Mouse (Mus musculus): ENCODE results near the gene Cdk9. TPM values are rescaled to one million over a fixed set of nuclear protein-coding genes. Genes with fewer than 3 reads are reported as not detected.
A peak's percentile ranks its signal among the peaks of the same experiment; 100 is the strongest.

Gene Cdk9
- total and polyA plus RNA-seq, 3 experiments = 30.9 to 125 TPM; not detected in 1

GRCm38 (mm10) chr2:32712586-32712933 lies 316 bp downstream of the Cdk9 start:
- DNase-seq (ENCODE audit: low read depth, low spot score) = peak; percentile 94
- Histone ChIP-seq H3K27me3 (ENCODE audit: control insufficient read depth in 1 of 2, insufficient read depth in 2 of 2, low read length in 2 of 2) (no peaks in the 10 kb centered on the region), H3K79me2 (ENCODE audit: control insufficient read depth, insufficient read depth, low read length, poor library complexity) (peaks cover 34% of the 10 kb centered on the region), H3K27ac (ENCODE audit: control insufficient read depth, low read depth, low read length) (peak overlapping the region; percentile 79), H3K9me3 (replicated peaks; ENCODE audit: insufficient read depth, low read length) (no peaks in the 10 kb centered on the region), H3K4me3 (ENCODE audit: control insufficient read depth in 1 of 2, insufficient read depth in 1 of 2, low read depth in 2 of 2, low read length in 2 of 2) (peak overlapping the region; percentile 98 to 99), H3K4me1 (ENCODE audit: control insufficient read depth in 1 of 2, insufficient read depth in 2 of 2, low read length in 2 of 2) (peaks cover 14 to 33% of the 10 kb centered on the region in 2 experiments), H3K36me3 (ENCODE audit: control insufficient read depth in 1 of 2, insufficient read depth in 2 of 2, low read length in 2 of 2) (peaks cover 5 to 34% of the 10 kb centered on the region in 2 experiments), H3K9ac (ENCODE audit: control insufficient read depth, low read depth, low read length, poor library complexity, severe bottlenecking) (peak overlapping the region; percentile 95)
- TF ChIP-seq JUND (IDR thresholded peaks at IDR 0.05; ENCODE audit: low read depth, low read length) (no peak), MAZ (IDR thresholded peaks at IDR 0.05; ENCODE audit: low read depth, low read length) (0 out of 2 replicates have a peak, but pooled peaks have one; percentile 34), RCOR1 (IDR thresholded peaks at IDR 0.05; ENCODE audit: low read depth, low read length) (0 out of 2 replicates have a peak, but pooled peaks have one; percentile 12), ELF1 (IDR thresholded peaks at IDR 0.05; ENCODE audit: low read depth, low read length) (peak; percentile 97), NELFE (IDR thresholded peaks at IDR 0.05; ENCODE audit: low read depth, low read length) (peak; percentile 61; the same call in 1 of the 2 replicates), SIN3A (IDR thresholded peaks at IDR 0.05; ENCODE audit: low read length) (peak; percentile 67; the same call in 1 of the 2 replicates), USF1 (IDR thresholded peaks at IDR 0.05; ENCODE audit: low read depth, low read length) (peak; percentile 69), KAT2A (conservative IDR thresholded peaks at IDR 0.05; ENCODE audit: low read depth, low read length) (peak; percentile 93), NRF1 (IDR thresholded peaks at IDR 0.05; ENCODE audit: insufficient read depth, low read depth, low read length, poor library complexity, severe bottlenecking) (no peak), POLR2A (IDR thresholded peaks at IDR 0.05; ENCODE audit: control insufficient read depth in 1 of 2, insufficient read depth in 1 of 2, low read depth in 1 of 2, low read length in 2 of 2, poor library complexity in 1 of 2) (peak in 1 of 2 experiments; percentile 59; a peak in 2 of 4 replicates), ZKSCAN1 (IDR thresholded peaks at IDR 0.05; ENCODE audit: low read depth, low read length) (no peak), MXI1 (IDR thresholded peaks at IDR 0.05; ENCODE audit: low read depth, low read length) (peak; percentile 72; the same call in 1 of the 2 replicates), BHLHE40 (IDR thresholded peaks at IDR 0.05; ENCODE audit: borderline replicate concordance, low read depth, low read length) (no peak), HCFC1 (IDR thresholded peaks at IDR 0.05; ENCODE audit: low read depth, low read length) (peak; percentile 92), UBTF (IDR thresholded peaks at IDR 0.05; ENCODE audit: borderline replicate concordance, insufficient read depth, low read depth, low read length) (no peak), TCF12 (IDR thresholded peaks at IDR 0.05; ENCODE audit: low read depth, low read length) (peak; percentile 49; the same call in 1 of the 2 replicates)

DNA sequence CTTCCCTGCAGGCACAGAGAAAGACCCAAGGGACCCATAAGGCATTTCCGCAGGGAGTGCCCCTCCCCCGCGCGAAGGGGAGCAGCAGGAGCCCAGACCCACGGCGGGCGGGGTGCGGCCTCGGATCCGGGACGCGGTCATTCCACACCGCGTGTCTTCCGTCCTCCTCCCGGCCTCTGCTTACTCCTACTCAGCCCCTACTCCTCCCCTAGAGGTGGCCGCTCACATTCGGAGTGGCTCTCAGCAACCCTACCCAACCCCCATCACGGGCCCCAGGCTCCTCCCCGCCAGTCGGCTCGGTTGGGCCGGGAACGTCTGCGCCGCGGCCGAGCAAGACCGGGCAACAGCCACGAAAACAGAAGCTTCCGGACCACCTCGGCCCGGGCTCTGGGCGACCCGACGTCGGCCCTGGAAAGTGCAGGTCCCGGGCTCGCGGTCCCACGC lies 746 bp downstream of the Cdk9 start:
- TF ChIP-seq SIN3A (IDR thresholded peaks at IDR 0.05; ENCODE audit: low read length) = 0 out of 2 replicates have a peak, but pooled peaks have one; percentile 20
- TF ChIP-seq TAL1 (IDR thresholded peaks at IDR 0.05; ENCODE audit: low read length) = no peak
- Histone ChIP-seq H3K27me3 (ENCODE audit: control insufficient read depth in 1 of 2, insufficient read depth in 2 of 2, low read length in 2 of 2) (no peaks in the 10 kb centered on the region), H3K9me3 (replicated peaks; ENCODE audit: insufficient read depth, low read length) (no peaks in the 10 kb centered on the region), H3K4me1 (ENCODE audit: control insufficient read depth in 1 of 2, insufficient read depth in 2 of 2, low read length in 2 of 2) (peaks cover 14 to 33% of the 10 kb centered on the region in 2 experiments), H3K36me3 (ENCODE audit: control insufficient read depth in 1 of 2, insufficient read depth in 2 of 2, low read length in 2 of 2) (peaks cover 5 to 34% of the 10 kb centered on the region in 2 experiments), H3K79me2 (ENCODE audit: control insufficient read depth, insufficient read depth, low read length, poor library complexity) (peaks cover 34% of the 10 kb centered on the region), H3K27ac (ENCODE audit: control insufficient read depth, low read depth, low read length) (peak overlapping the region; percentile 79), H3K4me3 (ENCODE audit: control insufficient read depth in 1 of 2, insufficient read depth in 1 of 2, low read depth in 2 of 2, low read length in 2 of 2) (peak overlapping the region; percentile 98 to 99), H3K9ac (ENCODE audit: control insufficient read depth, low read depth, low read length, poor library complexity, severe bottlenecking) (peak overlapping the region; percentile 95)
- peak; percentile 69 for DNase-seq (ENCODE audit: low read depth, low spot score)
